Mouse (Mus musculus): ENCODE results near the gene Ranbp6.

Ranbp6 gene

DNA sequence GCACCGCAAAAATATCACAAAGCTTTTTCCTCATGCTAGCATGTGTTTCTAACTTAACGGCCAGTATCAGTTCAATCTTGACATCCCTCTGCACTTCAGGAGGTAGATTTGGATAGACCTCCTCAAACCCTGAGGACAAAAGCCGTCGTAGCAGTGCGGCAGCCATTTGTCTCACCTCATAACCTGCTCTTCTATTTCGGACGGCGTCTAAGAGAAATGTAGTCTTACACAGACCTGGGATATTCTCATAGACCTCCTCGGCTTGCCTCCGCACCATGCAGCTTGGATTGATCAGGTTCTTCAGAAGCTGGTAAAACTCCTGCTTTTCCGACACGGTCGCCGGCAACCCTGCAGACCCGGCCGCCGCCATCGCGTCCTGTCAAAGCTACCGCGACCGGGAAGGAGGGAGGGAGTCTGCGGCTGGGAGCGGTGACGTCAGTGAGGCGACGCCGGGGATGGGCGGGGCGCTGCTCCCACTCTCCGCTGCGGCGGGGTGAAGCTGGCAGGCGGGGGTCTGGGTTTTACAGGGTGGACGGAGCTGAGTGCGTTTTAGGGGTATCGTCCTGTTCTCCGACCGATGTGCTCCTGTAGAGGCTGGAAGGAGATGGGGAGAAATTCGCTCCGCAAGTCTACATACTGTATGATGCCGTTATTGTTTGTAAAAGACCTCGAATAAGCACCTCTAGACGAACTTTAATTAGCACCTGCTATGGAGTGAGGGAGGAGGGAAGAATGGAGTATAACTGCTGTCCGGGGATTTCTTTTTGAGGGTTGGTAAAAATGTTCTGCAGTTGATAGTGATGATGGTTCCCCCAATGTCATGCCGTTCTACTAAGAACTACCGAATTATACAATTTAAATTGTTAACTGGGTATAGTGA is at the start of gene Ranbp6:
Gene Ranbp6, minus strand, starts transcription at position 394 of the 880 bp plus-strand sequence.
- peak; percentile 82 for DNase-seq (ENCODE audit: extremely low read depth, low read depth)

GRCm38 (mm10) chr19:29860816-29861215 is 48.0 kb upstream of the Ranbp6 start:
- no peak for DNase-seq (ENCODE audit: extremely low read depth, low read depth)

- DNase-seq (ENCODE audit: extremely low read depth, low read depth): no peak
Observed at GRCm38 (mm10) chr19:29857267-29857666, 44.5 kb upstream of the Ranbp6 start.

DNA sequence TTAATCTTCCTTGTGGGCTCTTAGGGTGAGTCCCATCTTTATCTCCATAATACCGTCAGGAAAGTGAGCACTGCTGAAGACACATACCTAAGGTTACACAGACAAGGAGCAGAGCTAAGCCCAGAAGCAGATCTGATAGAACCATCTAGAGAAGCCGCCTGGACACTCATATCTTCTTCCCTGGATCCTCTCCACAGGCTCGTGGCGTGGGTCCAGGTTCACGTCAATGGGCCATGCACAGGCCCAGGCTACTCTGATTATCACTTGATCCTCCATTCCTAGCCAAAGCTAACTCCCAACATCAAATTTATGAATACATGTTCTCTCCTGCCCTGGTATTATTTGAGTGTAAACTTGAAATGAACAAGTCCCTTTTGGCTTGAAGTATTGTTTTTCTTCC is 40.9 kb upstream of the Ranbp6 start:
- DNase-seq (ENCODE audit: extremely low read depth, low read depth): no peak

DNA sequence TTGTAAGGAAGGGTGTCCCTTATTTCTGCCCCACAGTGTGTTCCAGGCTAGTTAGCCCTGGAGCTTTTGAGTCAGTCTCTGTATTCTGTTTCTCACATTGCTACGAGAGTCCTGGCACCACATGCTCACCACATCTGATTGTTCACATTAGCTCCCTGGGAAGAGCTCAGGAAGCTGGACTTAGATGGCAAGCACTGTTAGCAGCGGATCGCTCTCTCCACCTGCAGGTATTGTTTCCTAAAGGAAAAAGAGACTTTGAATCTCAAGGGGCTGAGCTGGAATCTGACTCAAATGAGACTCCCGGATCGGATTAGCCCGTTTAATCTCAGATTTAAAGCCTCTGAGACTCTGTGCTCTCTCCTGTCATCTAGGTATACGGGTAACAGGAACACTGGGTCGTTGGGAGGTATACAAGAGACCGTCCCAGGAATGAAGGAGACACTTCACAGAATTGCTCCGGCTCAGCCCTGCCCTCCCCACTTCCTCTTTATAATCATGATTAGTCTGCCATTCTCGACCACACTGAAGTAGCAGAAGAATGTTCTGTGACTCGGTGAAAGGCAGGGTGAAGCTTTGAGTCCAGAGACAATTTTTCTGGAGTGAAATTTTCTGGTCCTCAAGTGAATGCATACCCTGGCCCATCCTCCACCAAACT is 38.4 kb upstream of the Ranbp6 start:
- DNase-seq (ENCODE audit: extremely low read depth, low read depth): peak; percentile 97

DNA sequence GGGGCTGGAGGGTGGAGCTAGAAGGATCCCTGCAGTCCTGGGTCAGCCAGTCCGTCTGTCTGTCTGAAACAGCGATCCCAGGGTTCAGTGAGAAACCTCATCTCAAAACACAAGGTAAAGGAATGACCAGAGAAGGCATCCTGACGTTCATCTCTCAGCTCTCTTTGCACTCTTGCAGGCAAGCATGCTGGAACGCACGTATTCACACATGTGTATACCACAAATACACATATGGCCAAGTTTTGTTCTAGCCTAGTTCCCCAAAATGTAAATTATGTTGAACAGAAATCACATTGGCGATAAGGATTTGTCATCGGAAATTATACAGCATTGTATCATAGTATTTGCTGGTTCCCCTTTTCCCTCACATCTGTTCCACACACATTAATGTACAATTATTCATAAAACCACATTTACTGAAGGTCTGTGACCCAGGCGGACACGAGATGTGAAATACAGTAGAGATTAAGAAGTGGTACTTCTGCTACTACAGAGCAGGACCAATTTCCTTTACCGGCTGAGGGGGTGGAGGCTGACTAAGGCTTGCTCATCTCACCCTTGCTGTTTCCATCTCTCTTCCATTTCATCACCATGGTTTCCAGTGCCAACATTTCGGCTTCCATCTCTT is 37.3 kb upstream of the Ranbp6 start:
- DNase-seq (ENCODE audit: extremely low read depth, low read depth): peak; percentile 92

DNA sequence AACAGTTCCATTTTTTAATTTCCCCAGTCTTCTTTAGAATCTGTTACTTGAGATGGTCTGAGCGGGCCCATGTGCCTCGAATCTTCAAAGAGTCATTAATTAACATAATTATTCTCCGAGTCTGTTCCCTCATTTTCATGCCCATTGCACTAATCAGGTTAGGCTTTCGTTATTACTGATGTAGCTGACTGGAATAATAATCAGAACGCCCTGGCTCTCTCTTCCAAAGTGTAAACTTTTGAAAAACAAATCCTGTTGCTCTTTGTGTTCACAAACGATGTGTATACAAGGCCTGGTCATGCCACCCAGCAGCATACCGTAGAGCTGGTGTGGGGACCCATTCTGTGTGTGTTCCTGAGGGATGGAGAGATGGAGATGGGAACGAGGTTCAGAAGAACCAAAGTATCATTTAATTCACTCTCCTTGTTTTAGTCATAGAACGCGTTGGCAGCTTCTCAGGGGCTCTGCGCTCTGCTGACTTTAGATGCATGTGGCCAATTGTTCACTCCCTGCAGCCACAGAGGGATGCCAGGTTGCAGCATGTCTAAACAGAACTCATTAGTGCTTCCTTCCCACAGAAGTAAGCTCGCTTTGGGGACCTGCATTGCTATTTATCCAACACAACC is 31.4 kb upstream of the Ranbp6 start:
- no peak for DNase-seq (ENCODE audit: extremely low read depth, low read depth)

DNA sequence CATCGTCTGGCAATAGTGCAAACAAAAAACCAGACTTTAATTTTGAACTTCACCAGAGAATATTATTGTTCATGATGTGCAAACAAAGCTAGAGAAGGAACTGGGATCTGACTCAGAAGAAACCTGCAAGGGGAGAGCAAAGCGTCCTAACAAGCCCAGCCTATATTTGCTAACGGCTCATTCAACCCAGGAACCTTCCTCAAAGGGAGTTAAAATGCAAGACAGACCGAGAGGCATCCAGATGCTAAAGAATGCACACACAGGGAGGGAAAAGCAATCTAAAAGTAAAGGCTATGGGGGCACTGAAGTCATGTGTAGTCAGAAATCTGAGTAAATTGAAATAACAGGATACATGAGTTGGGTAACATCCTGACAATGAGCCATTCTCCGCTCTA is 30.9 kb upstream of the Ranbp6 start:
- no peak for DNase-seq (ENCODE audit: extremely low read depth, low read depth)

DNA sequence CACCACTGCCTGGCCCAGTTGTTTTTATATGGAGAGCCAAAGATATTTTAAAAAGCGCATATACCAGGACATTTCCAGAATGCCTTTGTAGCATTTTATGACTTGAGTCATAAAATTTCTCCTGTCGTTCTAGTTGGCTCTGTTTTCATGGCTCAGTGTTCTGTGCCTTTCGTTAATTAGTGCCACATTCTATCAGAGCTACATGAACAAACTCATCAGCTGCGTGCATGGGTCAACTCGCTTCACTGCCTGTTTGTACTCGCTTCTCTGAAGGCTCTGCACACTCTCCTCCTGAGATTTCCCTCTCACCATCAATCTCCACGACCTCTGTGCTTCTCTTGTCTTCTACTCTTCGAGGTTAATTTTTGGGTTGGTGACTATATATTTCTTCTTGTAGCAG is 30.2 kb upstream of the Ranbp6 start:
- DNase-seq (ENCODE audit: extremely low read depth, low read depth): no peak

- no peak for DNase-seq (ENCODE audit: extremely low read depth, low read depth)
Observed at GRCm38 (mm10) chr19:29840642-29841041, 27.9 kb upstream of the Ranbp6 start.

- no peak for DNase-seq (ENCODE audit: extremely low read depth, low read depth)
Observed at GRCm38 (mm10) chr19:29838636-29839135, 25.9 kb upstream of the Ranbp6 start.

DNA sequence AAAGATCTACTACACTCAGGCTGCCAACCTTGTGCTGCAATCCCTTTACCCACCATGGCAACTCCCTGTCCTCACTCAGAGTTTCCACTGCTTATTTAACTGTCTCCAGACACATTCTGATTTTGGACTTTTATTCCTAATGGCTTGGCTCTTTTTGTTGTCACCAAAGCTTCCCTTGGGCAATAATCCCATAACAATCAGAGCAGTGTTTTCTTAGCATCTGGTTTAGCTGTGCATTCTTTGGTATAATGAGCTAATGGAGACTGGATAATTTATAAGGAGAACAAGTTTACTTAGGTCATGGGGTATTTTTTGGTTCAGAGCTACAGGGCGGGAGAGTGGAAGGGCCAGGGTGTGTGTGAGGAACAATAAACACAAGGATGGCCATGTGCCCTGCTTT is 25.4 kb upstream of the Ranbp6 start:
- DNase-seq (ENCODE audit: extremely low read depth, low read depth): no peak

DNA sequence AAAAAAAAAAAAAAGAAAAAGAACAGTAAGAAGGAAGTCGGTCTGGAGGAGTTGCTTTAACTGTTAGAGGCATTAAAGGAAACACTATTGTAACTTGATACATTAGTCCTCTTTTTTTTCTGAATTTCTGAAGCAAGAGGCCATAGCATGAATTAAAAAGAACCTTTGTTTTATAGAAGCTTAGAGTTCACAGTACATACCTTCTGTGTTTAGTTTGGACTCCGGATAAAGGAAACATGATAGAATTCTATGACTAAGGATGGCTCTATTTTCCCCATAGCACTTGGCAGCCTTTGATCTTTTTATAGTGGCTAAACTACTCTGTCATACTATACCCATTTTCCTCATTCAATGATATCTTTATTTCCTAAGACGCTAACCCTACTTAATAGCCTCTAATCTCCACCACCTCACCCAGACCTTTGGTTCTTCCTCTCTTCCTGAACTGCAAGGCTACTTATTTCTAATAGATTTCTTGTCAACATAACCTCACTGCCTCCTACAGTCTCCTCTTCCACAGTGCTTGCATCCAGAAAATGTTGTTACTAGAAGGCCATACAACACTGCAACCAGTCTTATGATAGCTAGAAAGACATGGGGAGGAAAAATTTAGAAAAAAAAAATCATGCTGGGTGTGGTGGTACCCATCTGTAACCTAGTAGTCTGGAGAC is 22.7 kb upstream of the Ranbp6 start:
- no peak for DNase-seq (ENCODE audit: extremely low read depth, low read depth)

GRCm38 (mm10) chr19:29830911-29831310 is 18.1 kb upstream of the Ranbp6 start:
- DNase-seq (ENCODE audit: extremely low read depth, low read depth): no peak

- no peak for DNase-seq (ENCODE audit: extremely low read depth, low read depth)
Observed at GRCm38 (mm10) chr19:29828558-29828957, 15.8 kb upstream of the Ranbp6 start.

GRCm38 (mm10) chr19:29826686-29827085 is 13.9 kb upstream of the Ranbp6 start:
- no peak for DNase-seq (ENCODE audit: extremely low read depth, low read depth)

GRCm38 (mm10) chr19:29825003-29825402 is 12.2 kb upstream of the Ranbp6 start:
- no peak for DNase-seq (ENCODE audit: extremely low read depth, low read depth)

DNA sequence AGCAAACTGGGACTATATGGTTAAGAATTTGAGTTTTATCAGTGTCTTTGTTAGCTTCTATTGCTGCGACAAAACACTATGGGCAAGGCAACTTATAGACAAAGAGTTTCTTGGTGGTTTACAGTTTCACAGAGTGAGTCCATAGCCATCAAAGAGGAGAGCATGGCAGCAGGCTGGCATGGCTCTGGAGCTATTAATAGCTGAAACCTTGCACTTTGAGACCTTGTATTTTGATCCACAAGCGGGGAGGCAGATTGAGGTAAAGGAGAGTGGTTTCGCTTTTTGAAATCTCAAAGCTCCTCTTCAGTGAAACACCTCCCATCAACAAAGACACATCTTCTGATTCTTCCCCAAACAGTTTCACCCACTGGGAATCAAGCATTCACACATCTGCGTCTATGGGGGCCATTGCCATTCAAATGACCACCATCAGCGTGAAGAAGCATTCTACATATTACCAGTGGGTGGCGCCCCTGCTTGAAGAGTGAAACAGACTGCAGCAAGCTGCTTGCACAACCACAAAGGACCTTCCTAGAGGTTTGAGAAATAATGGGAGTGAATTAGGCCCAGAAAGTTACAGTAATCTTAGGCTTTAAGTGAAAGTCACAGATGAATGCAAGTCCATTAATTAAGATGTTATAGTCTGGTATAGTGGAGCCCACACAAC is 11.4 kb upstream of the Ranbp6 start:
- DNase-seq (ENCODE audit: extremely low read depth, low read depth): peak; percentile 83

- DNase-seq (ENCODE audit: extremely low read depth, low read depth): no peak
Observed at GRCm38 (mm10) chr19:29823456-29824010, 10.8 kb upstream of the Ranbp6 start.

GRCm38 (mm10) chr19:29820966-29821365 is 8.2 kb upstream of the Ranbp6 start:
- DNase-seq (ENCODE audit: extremely low read depth, low read depth): peak; percentile 92

Data from MEL-GATA-1-ER (cell line).